Mouse (Mus musculus) limb, embryonic 15.5 days (tissue): ENCODE measurements around the gene Slc44a1. TPM values are rescaled to one million over a fixed set of nuclear protein-coding genes. Genes with fewer than 3 reads are reported as not detected.
A peak's percentile ranks its signal among the peaks of the same experiment; 100 is the strongest.

Source experiments
- ATAC-seq: fragments of 200-750 bp; cut with Nextera tagmentation; 2 replicates; pipeline ENCODE4 v1.8.0; 2017; ENCODE audit warnings: low read depth, moderate TSS enrichment; ENCODE audit not compliant: insufficient number of reproducible peaks, low FRiP score, low TSS enrichment
- H3K27ac ChIP-seq: fragments of 300-500 bp; sonication (generic); 2 replicates; pipeline ENCODE4 v1.5.1; 2015; ENCODE audit warnings: moderate library complexity, mild to moderate bottlenecking, inconsistent platforms
- H3K27me3 ChIP-seq: fragments of 300-500 bp; sonication (generic); 2 replicates; pipeline ENCODE4 v1.6.1; 2015; ENCODE audit warnings: inconsistent platforms
- H3K36me3 ChIP-seq: fragments of 300-500 bp; sonication (generic); 2 replicates; pipeline ENCODE4 v1.6.1; 2015; ENCODE audit warnings: inconsistent platforms
- H3K4me1 ChIP-seq: fragments of 300-500 bp; sonication (generic); 2 replicates; pipeline ENCODE4 v1.6.1; 2015; ENCODE audit warnings: inconsistent platforms
- H3K4me2 ChIP-seq: fragments of 300-500 bp; sonication (generic); 2 replicates; pipeline ENCODE4 v1.6.1; 2015; ENCODE audit warnings: mild to moderate bottlenecking, inconsistent platforms
- H3K4me3 ChIP-seq: fragments of 300-500 bp; sonication (generic); 2 replicates; pipeline ENCODE4 v1.5.1; 2015; ENCODE audit warnings: mild to moderate bottlenecking, inconsistent platforms
- H3K9ac ChIP-seq: fragments of 300-500 bp; sonication (generic); 2 replicates; pipeline ENCODE4 v1.6.1; 2015; ENCODE audit warnings: inconsistent platforms
- H3K9me3 ChIP-seq: fragments of 300-500 bp; sonication (generic); 2 replicates; pipeline ENCODE4 v1.6.1; 2016; ENCODE audit warnings: inconsistent platforms
- WGBS: fragments of 180-500 bp; shearing (Covaris S2); methylation state at CpG from one replicate; pipeline ENCODE4 v1.1.7; 2015; 5-methylcytosine and 5-hydroxymethylcytosine counted together
- polyA plus RNA-seq: library from polyadenylated mRNA; unstranded; fragments of >200 nt; fragmentation: Nextera tagmentation; extraction: Ambion mirVana; gene quantifications from 2 replicates; pipeline ENCODE4 v1.2.1, GENCODE M21; 2015

Gene Slc44a1
- polyA plus RNA-seq, 1 experiment from 2014 or later: 36.9 TPM

- H3K27me3 ChIP-seq: no peaks in the 10 kb centered on the region
- H3K36me3 ChIP-seq: no peaks in the 10 kb centered on the region
- WGBS: 8% methylated on average over 12 of the region's 12 CpGs
- H3K4me1 ChIP-seq: peaks cover 10% of the 10 kb centered on the region; the same call in 1 of the 2 replicates
- H3K9ac ChIP-seq: peak overlapping the region; percentile 71
- peak overlapping the region; percentile 74 for H3K4me2 ChIP-seq
- ATAC-seq: no peak
- H3K27ac ChIP-seq: no peak overlapping the region
- no peaks in the 10 kb centered on the region for H3K9me3 ChIP-seq
- peak overlapping the region; percentile 80 for H3K4me3 ChIP-seq
Observed at GRCm38 (mm10) chr4:53630963-53631315, 190.7 kb downstream of the Slc44a1 start.

- no peaks in the 10 kb centered on the region for H3K27me3 ChIP-seq
- peak within 1 kb of the TSS; percentile 74 for H3K4me2 ChIP-seq
- peaks cover 10% of the 10 kb centered on the region; the same call in 1 of the 2 replicates for H3K4me1 ChIP-seq
- peak within 1 kb of the TSS; percentile 80 for H3K4me3 ChIP-seq
- H3K9ac ChIP-seq: peak within 1 kb of the TSS; percentile 71
- H3K36me3 ChIP-seq: no peaks in the 10 kb centered on the region
- no peaks in the 10 kb centered on the region for H3K9me3 ChIP-seq
- ATAC-seq: peak; percentile 68
- under 1% methylated on average over 75 of the region's 88 CpGs for WGBS
- H3K27ac ChIP-seq: peak within 1 kb of the TSS; percentile 65
Observed at GRCm38 (mm10) chr4:53631316-53632010, 191.2 kb downstream of the Slc44a1 start, which contains the start of gene Fsd1l. Gene Fsd1l, plus strand, starts transcription at chr4:53631471.

GRCm38 (mm10) chr4:53632011-53632349 is 191.8 kb downstream of the Slc44a1 start:
- peak overlapping the region; percentile 74 for H3K4me2 ChIP-seq
- peak overlapping the region; percentile 80 for H3K4me3 ChIP-seq
- H3K36me3 ChIP-seq: no peaks in the 10 kb centered on the region
- peak overlapping the region; percentile 71 for H3K9ac ChIP-seq
- 2% methylated on average over 5 of the region's 5 CpGs for WGBS
- no peaks in the 10 kb centered on the region for H3K9me3 ChIP-seq
- ATAC-seq: no peak
- no peaks in the 10 kb centered on the region for H3K27me3 ChIP-seq
- peak overlapping the region; percentile 65 for H3K27ac ChIP-seq
- peaks cover 10% of the 10 kb centered on the region; the same call in 1 of the 2 replicates for H3K4me1 ChIP-seq

- Histone ChIP-seq H3K9ac (no peak overlapping the region), H3K27me3 (no peaks in the 10 kb centered on the region), H3K9me3 (no peaks in the 10 kb centered on the region), H3K27ac (no peak overlapping the region), H3K4me1 (peaks cover 6% of the 10 kb centered on the region; the same call in 1 of the 2 replicates), H3K36me3 (no peaks in the 10 kb centered on the region), H3K4me2 (no peak overlapping the region), H3K4me3 (no peak overlapping the region)
- 75% methylated on average over 3 of the region's 3 CpGs for WGBS
- no peak for ATAC-seq
Observed at GRCm38 (mm10) chr4:53635336-53635735, 195.1 kb downstream of the Slc44a1 start.

- Histone ChIP-seq H3K4me1 (no peaks in the 10 kb centered on the region), H3K27me3 (no peaks in the 10 kb centered on the region), H3K27ac (no peak overlapping the region), H3K9me3 (no peaks in the 10 kb centered on the region), H3K9ac (no peak overlapping the region), H3K36me3 (peaks cover 9% of the 10 kb centered on the region), H3K4me3 (no peak overlapping the region), H3K4me2 (no peak overlapping the region)
- no peak for ATAC-seq
- WGBS: 56% methylated on average over 7 of the region's 7 CpGs
Observed at GRCm38 (mm10) chr4:53637269-53637909, 197.2 kb downstream of the Slc44a1 start.

- no peak for ATAC-seq
Observed at GRCm38 (mm10) chr4:53638549-53639123, 198.4 kb downstream of the Slc44a1 start.

GRCm38 (mm10) chr4:53658029-53658428 is 217.8 kb downstream of the Slc44a1 start:
- H3K9ac ChIP-seq: no peak overlapping the region
- H3K4me1 ChIP-seq: no peaks in the 10 kb centered on the region
- no peaks in the 10 kb centered on the region for H3K9me3 ChIP-seq
- 63% methylated on average over 3 of the region's 3 CpGs for WGBS
- H3K27me3 ChIP-seq: no peaks in the 10 kb centered on the region
- no peak for ATAC-seq
- H3K4me3 ChIP-seq: no peak overlapping the region
- H3K27ac ChIP-seq: no peak overlapping the region
- H3K4me2 ChIP-seq: no peak overlapping the region
- peaks cover 21% of the 10 kb centered on the region for H3K36me3 ChIP-seq

More at GRCm38 (mm10) chr4:53638549-53639123, 198.4 kb downstream of the Slc44a1 start:
- Histone ChIP-seq H3K4me2 (no peak overlapping the region), H3K4me1 (no peaks in the 10 kb centered on the region), H3K27me3 (no peaks in the 10 kb centered on the region), H3K9ac (no peak overlapping the region), H3K9me3 (no peaks in the 10 kb centered on the region), H3K4me3 (no peak overlapping the region), H3K27ac (no peak overlapping the region), H3K36me3 (peaks cover 9% of the 10 kb centered on the region)
- 77% methylated on average over 7 of the region's 7 CpGs for WGBS

- Histone ChIP-seq H3K36me3 (peaks cover 18% of the 10 kb centered on the region), H3K27ac (no peak overlapping the region), H3K9me3 (no peaks in the 10 kb centered on the region), H3K4me2 (no peak overlapping the region), H3K27me3 (no peaks in the 10 kb centered on the region), H3K4me1 (no peaks in the 10 kb centered on the region), H3K9ac (no peak overlapping the region), H3K4me3 (no peak overlapping the region)
- no peak for ATAC-seq
Observed at GRCm38 (mm10) chr4:53660711-53661110, 220.5 kb downstream of the Slc44a1 start.

Other genes starting within 250 kb of the Slc44a1 start
- gene Fsd1l, start 191.1 kb downstream of the Slc44a1 start, polyA plus RNA-seq: 11.3 and 13.1 TPM in 2 replicates